Mouse (Mus musculus) urinary bladder, adult 2 months (tissue): Measurements from ENCODE around the gene Tnfaip8l2. TPM values are rescaled to one million over a fixed set of nuclear protein-coding genes. Genes with fewer than 3 reads are reported as not detected.
"Not testable (repeated sequence)": the region's sequence is repeated elsewhere in the genome, so short reads cannot be mapped to it uniquely, and the experiment has no call there.

Experiments used
- DNase-seq: peaks from one replicate; pipeline ENCODE4 v3.0.0; 2022; ENCODE audit warnings: low spot score
- polyA plus RNA-seq: library from polyadenylated mRNA; depleted of rRNA; stranded (reverse); fragments of >200 nt; gene quantifications from 2 replicates; pipeline ENCODE4 v1.2.3, GENCODE M21; 2012; rRNA removed

Gene Tnfaip8l2
- polyA plus RNA-seq, 1 experiment = 8.5 TPM

DNA sequence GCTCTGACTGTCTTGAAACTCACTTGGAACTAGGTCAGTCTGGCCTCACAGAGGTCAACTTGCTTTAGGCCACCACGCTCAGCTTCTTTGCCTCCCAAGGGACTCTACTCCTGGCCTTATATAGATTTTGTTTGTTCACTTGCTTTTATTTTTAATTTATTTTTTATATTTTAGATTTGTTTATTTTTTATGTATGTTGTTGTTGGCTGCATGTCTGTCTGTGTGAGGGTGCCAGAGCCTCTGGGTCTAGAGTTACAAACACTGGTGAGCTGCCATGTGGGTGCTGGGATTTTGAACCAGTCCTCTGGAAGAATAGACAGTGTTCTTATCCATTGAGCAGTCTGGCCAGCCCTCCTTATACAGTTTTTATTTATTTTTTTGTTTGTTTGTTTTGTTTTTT, 29.4 kb downstream of the Tnfaip8l2 start:
- no peak for DNase-seq

DNA sequence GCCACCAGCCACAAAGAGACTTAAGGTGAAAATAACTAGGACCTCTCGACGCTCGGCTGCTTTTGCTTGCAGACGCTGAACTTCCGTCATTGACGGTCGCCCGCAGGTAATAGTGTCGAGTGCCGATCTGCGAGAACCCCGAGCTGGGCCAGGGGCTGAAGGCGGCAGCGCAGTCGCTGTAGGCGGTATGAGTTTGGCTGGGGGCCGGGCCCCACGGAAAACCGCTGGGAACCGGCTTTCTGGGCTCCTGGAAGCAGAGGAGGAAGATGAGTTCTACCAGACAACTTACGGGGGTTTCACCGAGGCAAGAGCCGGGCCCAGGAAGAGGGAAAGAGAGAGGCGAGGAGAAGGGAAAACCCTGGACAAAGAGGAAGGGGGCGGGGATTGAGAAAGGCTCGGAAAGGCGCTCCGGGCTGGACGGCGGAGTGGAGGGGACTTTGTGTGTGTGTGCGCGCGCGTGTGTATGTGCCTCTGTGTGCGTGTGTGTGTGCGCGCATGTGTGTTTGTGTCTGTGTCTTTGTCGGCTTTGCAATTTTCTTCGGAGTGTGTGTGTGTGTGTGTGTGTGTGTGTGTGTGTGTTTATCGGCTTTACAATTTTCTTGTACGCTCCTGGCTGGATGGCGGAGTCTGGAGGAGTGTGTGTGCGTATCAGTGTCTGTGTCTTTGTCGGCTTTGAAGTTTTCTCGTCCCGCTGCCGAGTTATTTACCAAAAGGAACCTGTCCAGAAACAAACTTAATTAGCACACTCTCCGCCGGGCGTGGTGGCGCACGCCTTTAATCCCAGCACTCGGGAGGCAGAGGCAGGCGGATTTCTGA, 31.0 kb downstream of the Tnfaip8l2 start, which contains the start of gene Vps72:
Gene Vps72, plus strand, starts transcription at position 112 of the 816 bp plus-strand sequence.
- DNase-seq = peak; percentile 82

- no peak for DNase-seq
Measured at GRCm38 (mm10) chr3:95107898-95108297, 34.3 kb downstream of the Tnfaip8l2 start.

DNA sequence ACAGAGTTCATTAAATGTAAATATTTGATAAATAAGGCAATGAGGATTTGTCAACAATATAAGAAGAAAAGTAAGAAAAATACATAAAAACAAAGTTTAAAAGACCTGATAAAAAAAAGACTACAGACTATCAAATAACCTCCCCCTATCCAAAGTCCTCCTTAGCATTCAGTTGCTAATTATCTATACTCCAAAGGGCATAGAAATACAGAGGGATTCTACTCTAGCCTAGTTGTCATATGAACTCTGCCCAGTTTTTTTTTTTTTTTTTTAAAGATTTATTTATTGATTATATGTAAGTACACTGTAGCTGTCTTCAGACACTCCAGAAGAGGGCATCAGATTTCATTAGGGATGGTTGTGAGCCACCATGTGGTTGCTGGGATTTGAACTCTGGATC, 34.9 kb downstream of the Tnfaip8l2 start:
- not testable (repeated sequence) for DNase-seq

DNA sequence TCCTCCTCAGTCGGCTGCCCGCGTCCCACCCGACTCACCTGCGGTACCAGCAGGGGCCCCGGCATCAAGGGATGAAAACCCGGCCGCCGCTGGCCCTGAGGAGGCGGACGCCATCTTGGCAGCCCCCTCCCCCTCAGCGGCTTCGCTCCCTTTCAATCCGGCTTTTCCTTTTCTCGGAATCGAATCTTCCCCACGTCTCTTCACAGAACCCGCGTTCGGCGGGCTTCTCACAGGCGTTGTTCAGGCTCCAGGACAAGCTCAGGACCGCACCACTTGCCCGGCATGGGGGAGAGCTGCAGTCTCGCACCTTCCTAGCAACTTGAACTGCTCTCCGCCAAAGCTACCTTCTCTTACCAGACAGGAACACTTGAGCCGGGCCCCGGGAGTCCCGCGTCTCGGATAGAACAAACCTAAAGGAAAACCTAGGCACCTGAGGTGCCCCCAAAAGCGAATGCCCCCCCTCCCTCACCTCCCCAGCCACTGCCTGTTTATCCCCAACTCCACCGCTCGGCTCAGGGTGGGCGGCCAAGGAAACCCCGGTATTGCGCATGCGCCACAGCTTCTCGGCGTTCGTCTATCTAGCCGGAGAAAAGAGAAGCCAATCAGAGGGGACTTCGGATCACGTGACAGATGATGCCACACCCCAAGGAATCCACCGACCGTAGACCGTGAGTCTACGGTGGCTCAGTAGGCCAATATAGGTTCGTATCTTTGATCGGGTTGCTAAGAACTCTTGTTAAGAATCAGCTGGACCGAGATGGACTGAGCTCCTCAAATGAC, 35.6 kb downstream of the Tnfaip8l2 start, which contains the start of gene Pip5k1a:
Gene Pip5k1a, minus strand, starts transcription at position 593 of the 780 bp plus-strand sequence.
- DNase-seq = peak; percentile 85

DNA sequence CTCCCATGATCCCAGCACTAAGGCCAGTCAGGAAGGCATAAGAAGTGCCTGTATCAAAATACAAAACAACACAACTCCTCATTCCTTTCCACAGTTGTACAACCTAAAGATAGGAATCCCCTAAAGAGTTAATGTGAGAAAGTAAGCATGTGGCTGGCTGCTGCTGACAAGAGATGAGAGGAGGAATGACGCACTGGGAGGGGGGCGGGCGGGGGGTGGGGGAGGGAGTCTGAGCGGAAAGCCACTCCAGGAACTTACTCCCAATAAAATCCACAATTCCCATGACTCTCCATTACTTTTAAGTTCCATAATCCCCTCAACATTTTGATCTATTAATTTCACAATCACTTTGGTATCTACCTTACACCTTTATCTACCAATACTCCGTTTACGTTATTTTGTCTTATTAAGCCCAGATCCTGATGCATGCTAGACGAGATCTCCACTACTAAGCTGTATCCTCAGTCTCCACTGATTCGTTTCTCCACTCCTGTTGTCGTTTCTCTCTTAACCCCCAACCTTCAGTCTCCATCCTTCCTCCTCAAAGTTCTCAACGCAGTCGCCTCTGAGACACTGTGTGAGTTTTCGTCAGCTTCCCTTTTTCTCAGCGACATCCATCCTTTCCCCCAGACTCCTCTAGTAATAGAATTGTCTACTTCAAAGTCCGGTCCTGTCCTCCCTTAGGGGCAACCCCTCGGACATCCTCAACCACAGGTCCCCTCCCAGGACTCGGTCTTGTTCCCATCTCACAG, 36.4 kb downstream of the Tnfaip8l2 start:
- no peak for DNase-seq

DNA sequence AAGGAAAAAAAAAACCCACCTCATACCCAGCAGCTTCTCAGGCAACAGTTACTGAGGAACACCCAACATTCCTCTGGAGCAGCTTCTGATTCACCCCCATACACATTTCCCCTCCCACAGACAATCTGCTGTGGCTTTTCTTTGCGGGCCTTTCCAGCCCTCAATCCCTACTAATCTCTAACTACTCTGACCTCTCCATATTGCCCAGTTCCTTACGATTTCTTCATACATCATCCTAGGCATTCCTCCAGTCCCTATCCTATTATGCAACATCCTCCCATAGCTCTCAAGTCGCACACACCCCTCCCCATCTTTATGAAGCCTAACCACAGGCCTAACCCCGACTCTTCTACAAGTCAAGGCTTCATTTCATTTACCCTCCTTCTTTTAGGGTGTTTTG, 37.0 kb downstream of the Tnfaip8l2 start:
- DNase-seq = no peak

DNA sequence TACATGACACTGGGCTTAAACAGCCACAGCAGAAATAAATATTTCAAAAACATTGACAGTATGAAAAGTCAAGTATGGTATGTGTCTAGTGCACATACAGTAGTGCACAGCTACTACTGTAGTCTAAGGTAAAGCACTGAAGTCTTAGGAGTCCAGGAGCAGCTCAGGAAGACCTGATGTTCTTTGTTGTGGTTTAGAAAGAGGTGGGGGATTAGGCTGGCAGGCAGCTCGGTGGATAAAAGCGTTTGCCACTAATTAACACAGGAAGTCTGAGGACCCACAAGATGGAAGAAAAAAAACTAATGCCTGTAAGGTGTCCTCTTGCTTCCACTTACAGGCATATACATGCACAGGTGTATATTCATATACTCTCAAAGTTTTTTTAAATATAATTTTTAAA, 41.3 kb downstream of the Tnfaip8l2 start:
- no peak for DNase-seq

Other genes starting within 250 kb of the Tnfaip8l2 start
- 83.1 and 85.8 TPM in 2 replicates for gene Selenbp1, start 209.3 kb downstream of the Tnfaip8l2 start, polyA plus RNA-seq
- gene Rfx5, start 188.3 kb downstream of the Tnfaip8l2 start, polyA plus RNA-seq = 22.7 and 23.4 TPM in 2 replicates
- 64.9 and 85.1 TPM in 2 replicates for gene Pi4kb, start 167.6 kb downstream of the Tnfaip8l2 start, polyA plus RNA-seq
- 14.0 and 17.6 TPM in 2 replicates for gene Zfp687, start 126.9 kb downstream of the Tnfaip8l2 start, polyA plus RNA-seq
- gene Psmd4, start 99.7 kb downstream of the Tnfaip8l2 start, polyA plus RNA-seq = 172 and 195 TPM in 2 replicates
- gene Pip5k1a, start 35.4 kb downstream of the Tnfaip8l2 start, polyA plus RNA-seq = 27.2 and 28.2 TPM in 2 replicates
- gene Vps72, start 31.3 kb downstream of the Tnfaip8l2 start, polyA plus RNA-seq = 70.9 and 76.2 TPM in 2 replicates
- 1.2 and 1.5 TPM in 2 replicates for gene Tmod4, start 17.9 kb downstream of the Tnfaip8l2 start, polyA plus RNA-seq
- gene Scnm1, start 8.3 kb downstream of the Tnfaip8l2 start, polyA plus RNA-seq = 84.2 and 90.2 TPM in 2 replicates
- 10.4 and 11.0 TPM in 2 replicates for gene Lysmd1, start 8.3 kb downstream of the Tnfaip8l2 start, polyA plus RNA-seq
- gene Sema6c, start 18.1 kb upstream of the Tnfaip8l2 start, polyA plus RNA-seq = 4.2 and 5.8 TPM in 2 replicates
- 21.4 and 21.9 TPM in 2 replicates for gene Gabpb2, start 75.6 kb upstream of the Tnfaip8l2 start, polyA plus RNA-seq
- 77.2 and 92.7 TPM in 2 replicates for gene Cdc42se1, start 86.4 kb upstream of the Tnfaip8l2 start, polyA plus RNA-seq
- 11.0 and 15.4 TPM in 2 replicates for gene Mllt11, start 89.8 kb upstream of the Tnfaip8l2 start, polyA plus RNA-seq
- gene Gm128, start 99.2 kb upstream of the Tnfaip8l2 start, polyA plus RNA-seq = 0.47 and 0.58 TPM in 2 replicates
- gene Bnipl, start 108.8 kb upstream of the Tnfaip8l2 start, polyA plus RNA-seq = 13.5 and 15.1 TPM in 2 replicates
- gene Mindy1, start 139.0 kb upstream of the Tnfaip8l2 start, polyA plus RNA-seq = 69.7 and 79.9 TPM in 2 replicates
- 19.2 and 20.3 TPM in 2 replicates for gene Prune1, start 139.7 kb upstream of the Tnfaip8l2 start, polyA plus RNA-seq
- 6.5 and 7.6 TPM in 2 replicates for gene Anxa9, start 164.8 kb upstream of the Tnfaip8l2 start, polyA plus RNA-seq
- 119 and 126 TPM in 2 replicates for gene Cers2, start 172.4 kb upstream of the Tnfaip8l2 start, polyA plus RNA-seq
- 22.9 and 24.7 TPM in 2 replicates for gene Setdb1, start 214.8 kb upstream of the Tnfaip8l2 start, polyA plus RNA-seq